Mouse (Mus musculus) midbrain, embryonic 13.5 days (tissue): ENCODE results near the gene Idh1. TPM values are rescaled to one million over a fixed set of nuclear protein-coding genes. Genes with fewer than 3 reads are reported as not detected.

ENCODE experiments used
- ATAC-seq: fragments of 200-750 bp; cut with Nextera tagmentation; 2 replicates; pipeline ENCODE4 v1.8.0; 2017; ENCODE audit warnings: mild to moderate bottlenecking, moderate TSS enrichment, moderate library complexity
- H3K27ac ChIP-seq: fragments of 300-500 bp; sonication (generic); 2 replicates; pipeline ENCODE4 v1.5.1; 2015; ENCODE audit warnings: inconsistent platforms, mild to moderate bottlenecking, moderate library complexity
- H3K27me3 ChIP-seq: fragments of 300-500 bp; sonication (generic); 2 replicates; pipeline ENCODE4 v1.6.1; 2015; ENCODE audit warnings: mild to moderate bottlenecking, inconsistent platforms
- H3K36me3 ChIP-seq: fragments of 300-500 bp; sonication (generic); 2 replicates; pipeline ENCODE4 v1.6.1; 2015; ENCODE audit warnings: mild to moderate bottlenecking, inconsistent platforms
- H3K4me1 ChIP-seq: fragments of 300-500 bp; sonication (generic); replicated peaks from 2 replicates; pipeline ENCODE4 v1.6.1; 2015; ENCODE audit warnings: inconsistent platforms
- H3K4me2 ChIP-seq: fragments of 300-500 bp; sonication (generic); replicated peaks from 2 replicates; pipeline ENCODE4 v1.6.1; 2015; ENCODE audit warnings: moderate library complexity, mild to moderate bottlenecking, inconsistent platforms
- H3K4me3 ChIP-seq: fragments of 300-500 bp; sonication (generic); replicated peaks from 2 replicates; pipeline ENCODE4 v1.5.1; 2015; ENCODE audit warnings: mild to moderate bottlenecking, inconsistent platforms
- H3K9ac ChIP-seq: fragments of 300-500 bp; sonication (generic); replicated peaks from 2 replicates; pipeline ENCODE4 v1.6.1; 2015; ENCODE audit warnings: mild to moderate bottlenecking, inconsistent platforms
- H3K9me3 ChIP-seq: fragments of 300-500 bp; sonication (generic); 2 replicates; pipeline ENCODE4 v1.6.1; 2016; ENCODE audit warnings: mild to moderate bottlenecking, inconsistent platforms
- WGBS: fragments of 180-500 bp; shearing (Covaris S2); methylation state at CpG from one replicate; pipeline ENCODE4 v1.1.7; 2015; 5-methylcytosine and 5-hydroxymethylcytosine counted together
- polyA plus RNA-seq: library from polyadenylated mRNA; unstranded; fragments of >200 nt; fragmentation: Nextera tagmentation; extraction: Ambion mirVana; gene quantifications from 2 replicates; pipeline ENCODE4 v1.2.1, GENCODE M21; 2015

The Idh1 gene
- polyA plus RNA-seq, 1 experiment from 2014 or later: 517 TPM

DNA sequence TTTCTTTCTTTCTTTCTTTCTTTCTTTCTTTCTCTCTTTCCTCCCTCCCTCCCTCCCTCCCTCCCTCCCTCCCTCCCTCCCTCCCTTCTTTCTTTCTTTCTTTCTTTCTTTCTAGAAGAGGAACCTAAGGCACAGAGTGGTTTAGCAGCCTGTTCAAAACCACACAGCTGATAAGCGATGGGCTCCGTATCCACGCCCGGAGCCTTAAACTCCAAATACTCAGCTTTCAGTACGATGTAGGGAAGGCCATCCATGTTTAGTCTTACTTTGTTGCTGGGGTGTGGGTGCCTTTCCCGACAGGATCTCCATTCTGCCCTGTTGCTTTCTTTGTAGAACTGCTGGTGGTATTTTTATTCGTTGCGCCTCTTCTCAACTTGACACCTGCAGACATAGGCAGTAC is 77.1 kb downstream of the Idh1 start:
- Histone ChIP-seq H3K4me2 (no peak overlapping the region), H3K36me3 (no peaks in the 10 kb centered on the region), H3K27me3 (no peaks in the 10 kb centered on the region), H3K27ac (no peak overlapping the region), H3K9me3 (no peaks in the 10 kb centered on the region), H3K9ac (no peak overlapping the region), H3K4me1 (no peaks in the 10 kb centered on the region), H3K4me3 (no peak overlapping the region)
- no peak for ATAC-seq
- 93% methylated on average over 8 of the region's 8 CpGs for WGBS

Other genes starting within 250 kb of the Idh1 start
- gene Plekhm3, start 229.7 kb downstream of the Idh1 start, polyA plus RNA-seq: 10.3 and 11.8 TPM in 2 replicates
- gene Akr1cl, start 153.7 kb downstream of the Idh1 start, polyA plus RNA-seq: 0.12 and 0.36 TPM in 2 replicates
- not detected in 2 replicates for gene Cryge, start 135.4 kb downstream of the Idh1 start, polyA plus RNA-seq
- not detected in 2 replicates for gene Crygd, start 123.0 kb downstream of the Idh1 start, polyA plus RNA-seq
- not detected in 2 replicates for gene Crygc, start 112.8 kb downstream of the Idh1 start, polyA plus RNA-seq
- 0.30 TPM in 1 of 2 replicates, not detected in the other for gene Crygb, start 104.2 kb downstream of the Idh1 start, polyA plus RNA-seq
- not detected in 2 replicates for gene Cryga, start 83.1 kb downstream of the Idh1 start, polyA plus RNA-seq
- not detected in 2 replicates for gene Gm28845, start 66.9 kb downstream of the Idh1 start, polyA plus RNA-seq
- gene D630023F18Rik, start 63.3 kb downstream of the Idh1 start, polyA plus RNA-seq: 0.26 and 0.27 TPM in 2 replicates
- 14.4 and 16.2 TPM in 2 replicates for gene Pikfyve, start 183 bp upstream of the Idh1 start, polyA plus RNA-seq
- gene Pth2r, start 95.6 kb upstream of the Idh1 start, polyA plus RNA-seq: 0.34 and 0.45 TPM in 2 replicates